Mouse (Mus musculus) embryonic fibroblast, embryonic 13.5 days (primary cell): ENCODE measurements around the gene Fcgr2b. TPM values are rescaled to one million over a fixed set of nuclear protein-coding genes. Genes with fewer than 3 reads are reported as not detected.

ENCODE experiments used
- H3K27ac ChIP-seq: 2 replicates; pipeline ENCODE4 v1.5.1; 2012; ENCODE audit warnings: low read length, control low read depth, inconsistent platforms; ENCODE audit not compliant: insufficient read depth
- H3K4me1 ChIP-seq: 2 replicates; pipeline ENCODE4 v1.6.1; 2011; ENCODE audit warnings: low read length; ENCODE audit not compliant: control insufficient read depth, insufficient read depth
- H3K4me3 ChIP-seq: 2 replicates; pipeline ENCODE4 v1.5.1; 2011; ENCODE audit warnings: mild to moderate bottlenecking, control low read depth, low read length; ENCODE audit not compliant: insufficient read depth
- CTCF ChIP-seq: IDR thresholded peaks from 2 replicates; pipeline ENCODE4 v1.5.1; 2011; ENCODE audit warnings: mild to moderate bottlenecking, control low read depth, low read length, moderate library complexity, borderline replicate concordance; ENCODE audit not compliant: insufficient read depth
- POLR2A ChIP-seq: IDR thresholded peaks from 2 replicates; pipeline ENCODE4 v1.6.1; 2011; ENCODE audit warnings: low read depth, mild to moderate bottlenecking, control low read depth, low read length, moderate library complexity
- polyA plus RNA-seq: library from polyadenylated mRNA; stranded (reverse); fragments of >200 nt; gene quantifications from 2 replicates; pipeline ENCODE4 v1.2.4, GENCODE M21; 2011; ENCODE audit warnings: low read depth; ENCODE audit not compliant: missing spikeins, insufficient read length

Fcgr2b gene
- polyA plus RNA-seq, 1 experiment = 0.51 TPM

DNA sequence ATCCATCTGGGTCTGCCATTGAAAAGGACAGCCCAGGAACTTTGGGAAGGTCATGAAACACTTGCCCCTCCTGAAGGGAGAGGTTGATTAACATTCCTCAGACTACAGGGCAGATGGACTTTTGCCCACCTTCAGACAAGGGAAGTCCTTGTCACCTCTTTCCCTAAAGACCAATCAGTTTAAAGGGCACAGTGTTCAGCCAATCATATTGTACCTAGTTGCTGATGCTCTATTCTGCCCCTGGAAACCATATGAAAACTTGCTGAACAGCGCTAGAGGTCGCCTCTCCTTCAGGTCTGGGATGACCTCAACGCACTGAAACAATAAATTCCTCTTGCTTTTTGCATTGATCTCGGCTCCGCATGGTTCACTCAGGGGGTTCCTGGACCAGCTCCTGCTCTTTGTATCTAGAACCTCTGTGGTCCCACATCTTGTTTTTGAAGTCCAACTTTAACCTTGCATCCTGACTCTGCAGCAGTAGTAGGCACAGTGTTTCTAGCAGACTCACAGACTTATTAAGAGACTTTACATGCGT is 42.9 kb downstream of the Fcgr2b start:
- no peaks in the 10 kb centered on the region for H3K4me1 ChIP-seq
- H3K4me3 ChIP-seq = no peak overlapping the region
- H3K27ac ChIP-seq = no peak overlapping the region
- TF ChIP-seq POLR2A = no peak
- no peak for TF ChIP-seq CTCF

DNA sequence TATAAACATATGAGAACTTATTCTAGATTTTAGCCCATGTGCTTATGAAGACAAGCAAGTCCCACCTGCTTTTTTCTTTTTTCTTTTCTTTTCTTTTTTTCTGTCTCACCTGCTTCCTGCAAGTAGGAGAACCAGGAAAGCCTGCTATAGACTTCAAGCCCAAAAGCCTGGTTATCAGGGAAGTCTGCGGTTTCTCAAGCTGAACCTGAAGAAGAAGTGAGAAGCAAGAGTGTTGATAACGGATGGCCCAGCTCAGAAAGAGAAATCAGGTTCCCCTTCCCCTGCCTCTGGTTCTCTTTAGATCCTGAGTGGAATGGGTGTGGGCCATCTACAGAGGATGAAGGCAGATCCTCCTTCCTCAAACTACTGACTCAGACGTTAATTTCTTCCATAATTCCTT is 44.3 kb downstream of the Fcgr2b start:
- Histone ChIP-seq H3K27ac (no peak overlapping the region), H3K4me3 (no peak overlapping the region), H3K4me1 (no peaks in the 10 kb centered on the region)
- no peak for TF ChIP-seq POLR2A

DNA sequence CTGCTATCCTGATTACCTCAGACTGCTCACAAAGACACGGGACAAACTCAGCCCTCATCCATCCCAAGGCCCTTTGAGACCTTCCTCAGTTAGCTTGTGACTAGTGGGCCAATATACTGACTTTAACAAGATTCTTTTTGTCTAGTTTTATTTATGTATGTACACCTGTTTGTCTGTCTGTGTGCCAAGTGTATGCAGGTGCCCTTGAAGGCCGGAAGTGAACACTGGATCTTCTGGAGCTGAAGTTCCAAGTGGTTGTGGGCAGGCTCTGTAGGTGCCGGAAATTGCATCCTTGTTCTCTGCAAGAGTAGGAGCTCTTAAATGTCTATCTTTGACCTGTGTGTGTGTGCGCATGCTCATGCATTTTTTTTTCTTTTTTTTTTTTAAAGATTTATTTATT is 47.1 kb downstream of the Fcgr2b start:
- Histone ChIP-seq H3K4me3 (no peak overlapping the region), H3K4me1 (no peaks in the 10 kb centered on the region), H3K27ac (no peak overlapping the region)
- no peak for TF ChIP-seq POLR2A
- no peak for TF ChIP-seq CTCF

DNA sequence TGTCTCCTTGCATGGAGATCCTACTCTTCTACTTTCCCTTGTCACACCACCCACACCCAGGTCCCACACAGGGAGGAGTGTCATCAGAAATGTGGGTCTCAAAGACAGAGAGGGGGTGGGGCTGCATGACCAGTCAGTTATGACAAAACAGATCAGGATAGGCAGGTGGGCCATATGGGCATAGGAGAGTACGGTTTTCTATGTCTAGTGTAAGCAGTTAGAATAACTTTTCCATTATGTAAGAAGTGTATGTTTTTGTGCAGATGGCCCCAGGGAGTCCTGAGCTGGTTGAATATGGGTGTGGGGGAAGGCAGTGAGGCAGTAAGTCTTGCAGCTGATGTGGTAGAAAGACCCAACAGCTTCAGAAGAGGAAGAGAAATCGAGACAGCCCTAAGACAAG is 47.9 kb downstream of the Fcgr2b start:
- no peaks in the 10 kb centered on the region for H3K4me1 ChIP-seq
- no peak overlapping the region for H3K27ac ChIP-seq
- no peak for TF ChIP-seq CTCF
- no peak for TF ChIP-seq POLR2A
- no peak overlapping the region for H3K4me3 ChIP-seq

DNA sequence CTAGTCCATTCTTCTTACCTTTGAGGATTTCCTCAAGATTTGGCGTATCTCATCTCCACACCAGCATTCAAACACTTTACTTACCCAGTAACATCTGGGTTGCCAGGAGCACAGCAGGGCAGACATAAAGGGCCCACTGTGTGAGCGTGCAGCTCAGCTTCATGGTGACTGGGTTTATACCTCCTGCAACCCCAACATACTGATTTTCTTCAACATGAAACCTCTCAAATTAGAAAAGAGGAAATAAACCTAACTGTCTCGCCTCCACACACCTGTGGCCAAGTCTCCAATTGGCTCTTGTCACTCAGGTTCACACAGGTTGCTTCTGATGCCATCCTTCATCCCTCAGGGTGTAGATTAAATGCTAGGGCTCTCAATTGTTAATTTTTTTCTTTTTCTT is 49.0 kb downstream of the Fcgr2b start, which contains the start of gene Fcrla:
Gene Fcrla, minus strand, starts transcription at position 206 of the 400 bp plus-strand sequence.
- TF ChIP-seq CTCF (no peak), POLR2A (no peak)
- no peaks in the 10 kb centered on the region for H3K4me1 ChIP-seq
- H3K4me3 ChIP-seq = no peak within 1 kb of the TSS
- no peak within 1 kb of the TSS for H3K27ac ChIP-seq

DNA sequence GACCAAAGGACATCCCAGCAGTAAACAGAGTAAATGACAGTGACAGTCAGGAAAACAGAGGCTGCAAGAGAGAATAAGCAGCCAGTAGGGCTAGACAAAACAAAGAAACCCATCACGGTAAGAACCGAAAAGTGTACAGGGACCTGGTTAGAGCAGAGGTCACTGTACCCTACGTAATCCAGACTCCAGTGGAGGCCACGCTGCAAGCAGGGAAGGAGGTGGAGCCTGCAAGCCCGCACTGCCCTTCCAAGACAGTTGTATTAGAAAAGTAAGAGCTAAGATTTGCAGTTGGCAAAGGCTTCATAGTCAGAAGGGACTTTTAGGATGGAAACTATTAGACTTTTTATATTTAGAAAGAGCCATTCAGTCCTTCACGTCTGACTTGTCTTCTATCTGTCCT is 49.4 kb downstream of the Fcgr2b start:
- Histone ChIP-seq H3K27ac (no peak overlapping the region), H3K4me1 (no peaks in the 10 kb centered on the region), H3K4me3 (no peak overlapping the region)
- TF ChIP-seq POLR2A = no peak
- no peak for TF ChIP-seq CTCF

DNA sequence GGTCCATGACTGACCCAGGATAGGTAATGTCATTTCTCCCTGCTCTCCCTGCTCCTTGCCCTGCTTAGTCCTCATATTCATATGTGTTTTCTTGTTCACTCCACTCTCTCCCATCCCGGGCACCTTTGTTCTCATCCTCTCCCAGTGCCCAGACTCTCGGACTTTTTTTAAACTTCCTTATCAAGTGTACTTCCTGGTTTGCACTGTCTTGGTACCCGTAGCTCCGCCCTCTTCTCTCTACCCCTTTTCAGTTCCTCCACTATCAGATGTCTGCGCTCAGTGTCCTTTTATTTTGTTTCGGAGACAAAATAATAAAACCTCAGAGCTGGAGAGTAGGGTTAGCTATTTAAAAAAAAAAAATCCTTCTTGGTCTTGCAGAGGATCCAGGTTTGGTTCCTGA is 51.9 kb downstream of the Fcgr2b start:
- TF ChIP-seq POLR2A (no peak), CTCF (no peak)
- Histone ChIP-seq H3K4me1 (no peaks in the 10 kb centered on the region), H3K4me3 (no peak overlapping the region), H3K27ac (no peak overlapping the region)

DNA sequence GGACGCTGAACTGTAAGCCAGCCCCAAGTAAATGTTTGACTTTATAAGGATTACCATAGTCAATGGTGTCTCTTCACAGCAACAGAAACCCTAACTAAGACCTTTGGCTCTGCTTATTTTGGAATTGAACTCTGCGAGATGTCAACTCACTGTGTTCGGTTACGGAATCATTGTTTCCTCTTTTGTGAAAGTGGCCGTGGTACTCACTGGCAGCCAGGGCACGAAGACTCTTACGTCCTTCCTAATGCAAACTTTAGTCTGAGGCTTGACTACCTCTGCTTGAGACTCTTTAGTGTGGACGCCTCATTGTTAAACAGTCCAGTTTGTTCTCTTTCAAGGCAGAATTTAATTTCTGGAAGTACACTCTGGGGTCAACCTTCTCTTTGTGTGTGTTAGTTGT is 57.0 kb downstream of the Fcgr2b start:
- Histone ChIP-seq H3K4me1 (no peaks in the 10 kb centered on the region), H3K4me3 (no peak overlapping the region), H3K27ac (no peak overlapping the region)
- TF ChIP-seq POLR2A = no peak
- TF ChIP-seq CTCF = no peak

DNA sequence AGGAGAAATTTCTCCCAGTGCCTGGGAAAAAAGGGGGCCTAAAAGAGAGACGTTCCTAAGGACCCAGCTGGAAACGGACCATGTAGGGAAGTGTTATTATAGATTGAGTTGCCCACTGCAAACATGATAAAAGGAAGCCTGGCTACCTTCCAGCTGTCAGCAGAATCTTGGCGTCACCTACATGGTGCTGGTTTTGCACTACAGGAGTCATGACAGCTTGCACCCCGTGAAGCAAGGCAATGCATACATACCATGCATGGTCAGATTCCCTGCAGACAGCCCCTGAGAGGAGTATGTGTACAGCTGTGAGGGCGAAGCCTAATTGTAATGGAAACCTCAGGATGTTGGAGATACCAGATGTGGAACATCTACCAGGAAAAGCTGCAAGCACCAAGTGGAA is 60.7 kb downstream of the Fcgr2b start:
- TF ChIP-seq CTCF (no peak), POLR2A (no peak)
- H3K4me3 ChIP-seq = no peak overlapping the region

DNA sequence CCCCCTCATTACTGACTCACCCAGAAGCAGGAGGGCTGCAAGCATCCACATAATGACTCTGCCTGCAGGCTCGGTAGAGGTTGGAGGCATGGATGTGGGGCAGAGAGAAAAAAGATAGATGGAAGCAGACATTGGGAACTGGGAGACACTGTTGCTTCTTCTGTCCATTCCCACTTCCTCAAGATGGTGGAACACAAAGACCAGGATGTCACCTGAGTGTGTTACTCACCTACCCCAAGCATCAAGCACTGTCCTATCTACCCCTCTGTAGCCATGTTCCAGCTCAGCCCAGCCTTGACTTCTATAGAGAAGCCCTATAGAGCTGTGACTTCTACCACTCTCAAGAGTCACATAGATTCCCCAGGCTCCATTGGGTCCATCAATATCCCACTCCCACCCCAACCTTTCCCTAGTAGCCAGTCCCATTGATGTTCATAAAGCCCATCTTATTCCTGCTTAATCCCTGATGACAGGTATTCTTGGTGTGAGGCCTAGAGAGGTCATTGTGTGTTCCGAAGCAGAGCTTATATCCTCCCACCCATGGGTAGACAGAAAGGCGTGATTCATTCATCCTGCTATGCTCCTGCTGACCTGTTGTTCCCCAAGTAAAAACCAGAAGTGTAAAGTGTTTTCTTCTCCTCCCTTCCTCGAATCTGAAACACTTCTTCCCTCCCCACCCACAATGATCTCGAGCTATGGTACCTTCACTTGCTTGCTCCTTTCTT is 63.3 kb downstream of the Fcgr2b start, which contains the start of gene Fcrlb:
Gene Fcrlb, minus strand, starts transcription at position 51 of the 725 bp plus-strand sequence.
- no peak within 1 kb of the TSS for H3K4me3 ChIP-seq
- no peaks in the 10 kb centered on the region for H3K4me1 ChIP-seq
- no peak within 1 kb of the TSS for H3K27ac ChIP-seq
- TF ChIP-seq CTCF = no peak

More for the DNA sequence above, 60.7 kb downstream of the Fcgr2b start:
- Histone ChIP-seq H3K27ac (no peak overlapping the region), H3K4me1 (no peaks in the 10 kb centered on the region)

DNA sequence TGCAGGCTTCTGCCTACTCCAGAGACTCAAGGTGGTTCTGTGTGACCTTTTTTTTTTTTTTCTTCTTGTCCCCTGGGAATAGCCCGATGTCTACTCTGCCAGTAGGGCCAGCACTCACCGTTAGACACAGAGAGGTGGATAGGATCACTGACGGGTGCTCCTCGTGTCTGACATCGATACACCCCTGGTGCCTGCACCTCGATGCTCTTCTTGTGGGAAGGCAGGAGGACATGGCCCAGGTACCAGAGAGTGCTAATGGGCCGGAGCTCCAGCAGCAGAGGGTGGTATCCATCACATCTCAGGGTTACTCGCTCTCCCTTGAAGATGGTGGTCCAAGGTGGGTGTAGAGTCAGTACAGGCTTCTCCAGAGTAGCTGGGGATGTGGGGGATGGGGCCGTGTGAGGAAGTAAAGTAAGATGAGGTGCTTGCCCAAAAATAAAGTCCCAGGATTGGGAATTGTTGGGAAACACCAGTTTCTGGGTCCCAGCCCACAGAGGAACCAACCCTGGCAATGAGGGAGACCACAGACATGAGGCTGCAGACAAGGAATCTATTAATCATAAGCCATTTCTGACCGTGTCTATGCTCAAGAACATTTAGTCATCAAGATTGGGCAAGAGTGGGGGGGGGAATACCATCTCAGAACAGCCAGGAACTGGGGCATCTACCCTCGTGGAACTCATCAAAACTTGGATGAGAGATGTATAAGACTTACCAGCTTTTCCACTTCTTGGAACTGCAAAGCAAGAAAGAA is 64.3 kb downstream of the Fcgr2b start:
- Histone ChIP-seq H3K4me3 (no peak overlapping the region), H3K4me1 (no peaks in the 10 kb centered on the region), H3K27ac (no peak overlapping the region)
- no peak for TF ChIP-seq POLR2A
- TF ChIP-seq CTCF = no peak

Other genes with a start within 250 kb of the Fcgr2b start
- gene Atf6, start 108.8 kb downstream of the Fcgr2b start, polyA plus RNA-seq = 26.8 and 29.2 TPM in 2 replicates
- not detected in 2 replicates for gene Gm26620, start 91.5 kb downstream of the Fcgr2b start, polyA plus RNA-seq
- 20.0 and 28.4 TPM in 2 replicates for gene Dusp12, start 91.0 kb downstream of the Fcgr2b start, polyA plus RNA-seq
- gene Fcrlb, start 63.6 kb downstream of the Fcgr2b start, polyA plus RNA-seq = not detected in 2 replicates
- not detected in 2 replicates for gene Fcrla, start 49.0 kb downstream of the Fcgr2b start, polyA plus RNA-seq
- gene Fcgr4, start 42.4 kb upstream of the Fcgr2b start, polyA plus RNA-seq = not detected in 2 replicates
- 3.9 TPM in 1 of 2 replicates, not detected in the other for gene Fcgr3, start 88.4 kb upstream of the Fcgr2b start, polyA plus RNA-seq
- gene Cfap126, start 137.4 kb upstream of the Fcgr2b start, polyA plus RNA-seq = 2.4 and 2.5 TPM in 2 replicates
- 297 and 334 TPM in 2 replicates for gene Sdhc, start 174.1 kb upstream of the Fcgr2b start, polyA plus RNA-seq
- 1.2 TPM in 1 of 2 replicates, not detected in the other for gene Mpz, start 174.2 kb upstream of the Fcgr2b start, polyA plus RNA-seq
- 6.2 and 12.2 TPM in 2 replicates for gene Pcp4l1, start 219.7 kb upstream of the Fcgr2b start, polyA plus RNA-seq
- gene Nr1i3, start 237.4 kb upstream of the Fcgr2b start, polyA plus RNA-seq = not detected in 2 replicates
- gene Tomm40l, start 246.0 kb upstream of the Fcgr2b start, polyA plus RNA-seq = 26.9 and 29.9 TPM in 2 replicates
- 1.2 and 1.3 TPM in 2 replicates for gene Apoa2, start 248.5 kb upstream of the Fcgr2b start, polyA plus RNA-seq